Mouse (Mus musculus) CH12.LX (cell line): ENCODE results near the gene Olfr1066. TPM values are rescaled to one million over a fixed set of nuclear protein-coding genes. Genes with fewer than 3 reads are reported as not detected.

Source experiments
- DNase-seq: peaks from one replicate; pipeline ENCODE4 v3.0.0-alpha.2; 2013; ENCODE audit errors: extremely low read depth
- H3K27ac ChIP-seq: 2 replicates; pipeline ENCODE4 v1.5.1; 2012; ENCODE audit warnings: low read depth, mild to moderate bottlenecking, control low read depth, moderate library complexity; ENCODE audit not compliant: insufficient read depth
- H3K27me3 ChIP-seq: replicated peaks from 2 replicates; pipeline ENCODE3; 2012; ENCODE audit warnings: inconsistent platforms
- H3K36me3 ChIP-seq, 2 experiments: replicated peaks in 1 of 2; 2 replicates each; pipeline versions ENCODE3 to v1.6.1; 2012; ENCODE audit warnings: inconsistent platforms in 1 of 2, low read length in 1 of 2, mild to moderate bottlenecking in 1 of 2, mixed read lengths in 1 of 2, moderate library complexity in 1 of 2; ENCODE audit not compliant: control insufficient read depth in 1 of 2, insufficient read depth in 1 of 2
- H3K4me1 ChIP-seq, 2 experiments: 2 replicates each; pipeline ENCODE4 v1.6.1; 2012; ENCODE audit warnings: inconsistent platforms in 1 of 2, moderate library complexity in 1 of 2; ENCODE audit not compliant: insufficient read depth in 2 of 2, control insufficient read depth in 1 of 2
- H3K4me2 ChIP-seq: 2 replicates; pipeline ENCODE4 v1.6.1; 2012; ENCODE audit warnings: low read depth, mild to moderate bottlenecking, control low read depth; ENCODE audit not compliant: poor library complexity, insufficient read depth, severe bottlenecking
- H3K4me3 ChIP-seq, 3 experiments: fragments of 150-350 bp in 1 of 3; sonication (generic) in 1 of 3; replicated peaks in 1 of 3; 2 replicates each; pipeline versions ENCODE3 to v1.5.1; 2011 to 2012; ENCODE audit warnings: low read depth in 2 of 3, low read length in 2 of 3, mild to moderate bottlenecking in 2 of 3, moderate library complexity in 2 of 3, control low read depth in 1 of 3, improper control_type of control experiment in 1 of 3, inconsistent platforms in 1 of 3, mixed read lengths in 1 of 3; ENCODE audit not compliant: poor library complexity in 1 of 3
- H3K79me2 ChIP-seq: replicated peaks from 2 replicates; pipeline ENCODE4 v1.6.1; 2012; ENCODE audit warnings: mild to moderate bottlenecking, moderate library complexity; ENCODE audit not compliant: control insufficient read depth, poor library complexity, insufficient read depth, severe bottlenecking; ENCODE audit errors: extremely low read depth
- H3K9ac ChIP-seq: 2 replicates; pipeline ENCODE4 v1.6.1; 2012; ENCODE audit warnings: low read depth, mild to moderate bottlenecking, control low read depth, moderate library complexity; ENCODE audit not compliant: insufficient read depth
- H3K9me3 ChIP-seq: replicated peaks from 2 replicates; pipeline ENCODE3; 2012; ENCODE audit warnings: low read length, inconsistent platforms, mixed read lengths
- BHLHE40 ChIP-seq: IDR thresholded peaks from 2 replicates; pipeline ENCODE4 v1.6.1; 2011; ENCODE audit warnings: mild to moderate bottlenecking, low read depth, low read length, improper control_type of control experiment
- EP300 ChIP-seq: IDR thresholded peaks from 2 replicates; pipeline ENCODE4 v1.6.1; 2011; ENCODE audit warnings: low read length, improper control_type of control experiment
- GABPA ChIP-seq: IDR thresholded peaks from 2 replicates; pipeline ENCODE4 v1.6.1; 2012; ENCODE audit warnings: low read depth, low read length, improper control_type of control experiment, inconsistent platforms; ENCODE audit not compliant: insufficient replicate concordance
- HCFC1 ChIP-seq: IDR thresholded peaks from 2 replicates; pipeline ENCODE4 v1.6.1; 2012; ENCODE audit warnings: low read depth, mild to moderate bottlenecking, inconsistent platforms, low read length, improper control_type of control experiment
- MAX ChIP-seq: IDR thresholded peaks from 2 replicates; pipeline ENCODE4 v1.6.1; 2011; ENCODE audit warnings: low read length, improper control_type of control experiment
- MAZ ChIP-seq: IDR thresholded peaks from 2 replicates; pipeline ENCODE4 v1.6.1; 2012; ENCODE audit warnings: low read depth, mild to moderate bottlenecking, inconsistent platforms, low read length, improper control_type of control experiment, moderate library complexity
- MYC ChIP-seq: IDR thresholded peaks from 2 replicates; pipeline ENCODE4 v1.6.1; 2011; ENCODE audit warnings: low read depth, mild to moderate bottlenecking, improper control_type of control experiment, low read length
- NELFE ChIP-seq: IDR thresholded peaks from 2 replicates; pipeline ENCODE4 v1.6.1; 2011; ENCODE audit warnings: low read depth, low read length, improper control_type of control experiment
- NRF1 ChIP-seq: IDR thresholded peaks from 2 replicates; pipeline ENCODE4 v1.6.1; 2014; ENCODE audit warnings: low read depth, mild to moderate bottlenecking, inconsistent platforms, low read length, improper control_type of control experiment, moderate library complexity
- PAX5 ChIP-seq: IDR thresholded peaks from 2 replicates; pipeline ENCODE4 v1.6.1; 2012; ENCODE audit warnings: low read length, inconsistent platforms, mixed read lengths
- RAD21 ChIP-seq: IDR thresholded peaks from 2 replicates; pipeline ENCODE4 v1.6.1; 2011; ENCODE audit warnings: low read depth, mild to moderate bottlenecking, low read length, improper control_type of control experiment, moderate library complexity
- SIN3A ChIP-seq: IDR thresholded peaks from 2 replicates; pipeline ENCODE4 v1.6.1; 2012; ENCODE audit warnings: low read length, improper control_type of control experiment, inconsistent platforms
- SMC3 ChIP-seq: IDR thresholded peaks from 2 replicates; pipeline ENCODE4 v1.6.1; 2011; ENCODE audit warnings: low read depth, low read length, improper control_type of control experiment
- TBP ChIP-seq: conservative IDR thresholded peaks from 2 replicates; pipeline ENCODE4 v1.6.1; 2011; ENCODE audit warnings: low read depth, low read length, improper control_type of control experiment
- TCF12 ChIP-seq: IDR thresholded peaks from 2 replicates; pipeline ENCODE4 v1.6.1; 2014; ENCODE audit warnings: low read depth, mild to moderate bottlenecking, inconsistent platforms, low read length, improper control_type of control experiment
- USF1 ChIP-seq: IDR thresholded peaks from 2 replicates; pipeline ENCODE4 v1.6.1; 2014; ENCODE audit warnings: low read depth, mild to moderate bottlenecking, inconsistent platforms, low read length, improper control_type of control experiment
- ZC3H11A ChIP-seq: IDR thresholded peaks from 2 replicates; pipeline ENCODE4 v1.6.1; 2012; ENCODE audit warnings: low read depth, mild to moderate bottlenecking, inconsistent platforms, low read length, improper control_type of control experiment
- ZMIZ1 ChIP-seq: IDR thresholded peaks from 2 replicates; pipeline ENCODE4 v1.6.1; 2012; ENCODE audit warnings: low read depth, mild to moderate bottlenecking, inconsistent platforms, low read length, improper control_type of control experiment
- ZNF384 ChIP-seq: IDR thresholded peaks from 2 replicates; pipeline ENCODE4 v1.6.1; 2012; ENCODE audit warnings: low read depth, low read length, improper control_type of control experiment, inconsistent platforms
- dilution Hi-C: fragments of 300-500 bp; cut with MboI; formaldehyde crosslinking; loops from 2 replicates; pipeline ENCODE4 v1.14.3; 2020; ENCODE audit warnings: low sequenced_read_pairs; ENCODE audit not compliant: extremely low pct_unique_long_range_greater_than_20kb, extremely low pct_ligation_motif_present
- in situ Hi-C: fragments of 300-500 bp; cut with MboI; formaldehyde crosslinking; loops from 3 replicates; pipeline ENCODE4 v1.14.3; 2019; ENCODE audit warnings: low sequenced_read_pairs, low pct_ligation_motif_present, low pct_unique_long_range_greater_than_20kb, mixed read lengths
- polyA plus RNA-seq: library from polyadenylated mRNA; unstranded; fragments of >175 nt; gene quantifications from 2 replicates; pipeline ENCODE4 v1.2.1, GENCODE M21; 2012; ENCODE audit warnings: low read depth; ENCODE audit not compliant: insufficient read length
- total RNA-seq, 2 experiments: library from RNA; depleted of rRNA; stranded (reverse); fragments of 300-350 nt in 1 of 2; fragments of >200 nt in 1 of 2; gene quantifications; 2 replicates each; pipeline ENCODE4 v1.2.3; 2012 to 2014

The Olfr1066 gene
- total and polyA plus RNA-seq, 3 experiments, result not detected

DNA sequence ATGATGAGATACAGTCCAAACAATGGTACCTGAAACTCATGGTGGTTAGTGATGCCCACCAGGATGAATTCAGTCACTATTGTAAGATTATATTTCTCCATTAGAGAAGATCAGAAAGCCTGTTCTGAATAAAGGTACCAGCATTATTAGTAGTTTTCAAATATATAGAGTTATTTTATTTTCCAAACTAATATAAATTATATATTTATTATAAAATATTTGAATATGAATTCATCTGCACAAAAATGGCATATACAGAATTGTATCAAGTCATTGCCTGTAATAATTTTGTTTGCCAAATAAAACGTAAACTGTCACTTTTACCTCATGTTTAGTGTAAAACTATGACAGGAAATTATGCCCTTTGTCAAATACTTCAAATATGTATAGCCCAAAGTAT is 42.1 kb downstream of the Olfr1066 start, which contains the start of gene Olfr1061:
TSS of gene Olfr1061 (minus strand) at position 101 of the 400 bp plus-strand sequence.
- DNase-seq, result no peak
- H3K9me3 ChIP-seq, result peaks cover 8% of the 10 kb centered on the region
- no peaks in the 10 kb centered on the region for H3K79me2 ChIP-seq
- H3K4me3 ChIP-seq, result no peak within 1 kb of the TSS
- TF ChIP-seq EP300 (no peak), BHLHE40 (no peak), MAZ (no peak), PAX5 (no peak), ZC3H11A (no peak), NRF1 (no peak), RAD21 (no peak), HCFC1 (no peak), ZNF384 (no peak), SMC3 (no peak), TCF12 (no peak), NELFE (no peak), GABPA (no peak), MYC (no peak), TBP (no peak), MAX (no peak), SIN3A (no peak), USF1 (no peak), ZMIZ1 (no peak)
- H3K36me3 ChIP-seq, result no peaks in the 10 kb centered on the region
- H3K9ac ChIP-seq, result no peak within 1 kb of the TSS
- H3K4me1 ChIP-seq, result no peaks in the 10 kb centered on the region
- H3K4me2 ChIP-seq, result no peak within 1 kb of the TSS
- no peaks in the 10 kb centered on the region for H3K27me3 ChIP-seq
- in situ Hi-C loops, result no loop called here
- dilution Hi-C loops, result no loop called here
- H3K27ac ChIP-seq, result no peak within 1 kb of the TSS

Other genes with a start within 250 kb of the Olfr1066 start
Only the 20 nearest of the 24 such genes appear.
- not detected in 2 replicates for gene Olfr1048, start 216.0 kb downstream of the Olfr1066 start, total RNA-seq (2012; rRNA removed)
- not detected in 2 replicates for gene Olfr1048, start 216.0 kb downstream of the Olfr1066 start, total RNA-seq (2014; rRNA removed)
- gene Olfr1048, start 216.0 kb downstream of the Olfr1066 start, polyA plus RNA-seq, result not detected in 2 replicates
- gene Olfr1049, start 197.9 kb downstream of the Olfr1066 start, total RNA-seq (2012; rRNA removed), result not detected in 2 replicates
- gene Olfr1049, start 197.9 kb downstream of the Olfr1066 start, total RNA-seq (2014; rRNA removed), result not detected in 2 replicates
- not detected in 2 replicates for gene Olfr1049, start 197.9 kb downstream of the Olfr1066 start, polyA plus RNA-seq
- not detected in 2 replicates for gene Olfr1051, start 177.2 kb downstream of the Olfr1066 start, total RNA-seq (2012; rRNA removed)
- gene Olfr1051, start 177.2 kb downstream of the Olfr1066 start, total RNA-seq (2014; rRNA removed), result not detected in 2 replicates
- gene Olfr1051, start 177.2 kb downstream of the Olfr1066 start, polyA plus RNA-seq, result not detected in 2 replicates
- gene Olfr1052, start 163.8 kb downstream of the Olfr1066 start, total RNA-seq (2012; rRNA removed), result not detected in 2 replicates
- not detected in 2 replicates for gene Olfr1052, start 163.8 kb downstream of the Olfr1066 start, total RNA-seq (2014; rRNA removed)
- gene Olfr1052, start 163.8 kb downstream of the Olfr1066 start, polyA plus RNA-seq, result not detected in 2 replicates
- not detected in 2 replicates for gene Olfr1053, start 141.0 kb downstream of the Olfr1066 start, total RNA-seq (2012; rRNA removed)
- not detected in 2 replicates for gene Olfr1053, start 141.0 kb downstream of the Olfr1066 start, total RNA-seq (2014; rRNA removed)
- not detected in 2 replicates for gene Olfr1053, start 141.0 kb downstream of the Olfr1066 start, polyA plus RNA-seq
- not detected in 2 replicates for gene Olfr1054, start 120.8 kb downstream of the Olfr1066 start, total RNA-seq (2012; rRNA removed)
- gene Olfr1054, start 120.8 kb downstream of the Olfr1066 start, total RNA-seq (2014; rRNA removed), result not detected in 2 replicates
- gene Olfr1054, start 120.8 kb downstream of the Olfr1066 start, polyA plus RNA-seq, result not detected in 2 replicates
- 0.17 and 0.68 TPM in 2 replicates for gene Olfr1055, start 106.0 kb downstream of the Olfr1066 start, total RNA-seq (2012; rRNA removed)
- gene Olfr1055, start 106.0 kb downstream of the Olfr1066 start, total RNA-seq (2014; rRNA removed), result not detected in 2 replicates
- gene Olfr1055, start 106.0 kb downstream of the Olfr1066 start, polyA plus RNA-seq, result not detected in 2 replicates
- gene Olfr1056, start 93.8 kb downstream of the Olfr1066 start, total RNA-seq (2012; rRNA removed), result not detected in 2 replicates
- gene Olfr1056, start 93.8 kb downstream of the Olfr1066 start, total RNA-seq (2014; rRNA removed), result not detected in 2 replicates
- gene Olfr1056, start 93.8 kb downstream of the Olfr1066 start, polyA plus RNA-seq, result not detected in 2 replicates
- not detected in 2 replicates for gene Olfr1057, start 77.9 kb downstream of the Olfr1066 start, total RNA-seq (2012; rRNA removed)
- not detected in 2 replicates for gene Olfr1057, start 77.9 kb downstream of the Olfr1066 start, total RNA-seq (2014; rRNA removed)
- gene Olfr1057, start 77.9 kb downstream of the Olfr1066 start, polyA plus RNA-seq, result not detected in 2 replicates
- gene Olfr1058, start 67.7 kb downstream of the Olfr1066 start, total RNA-seq (2012; rRNA removed), result not detected in 2 replicates
- gene Olfr1058, start 67.7 kb downstream of the Olfr1066 start, total RNA-seq (2014; rRNA removed), result not detected in 2 replicates
- gene Olfr1058, start 67.7 kb downstream of the Olfr1066 start, polyA plus RNA-seq, result not detected in 2 replicates
- not detected in 2 replicates for gene Olfr1061, start 42.2 kb downstream of the Olfr1066 start, total RNA-seq (2012; rRNA removed)
- gene Olfr1061, start 42.2 kb downstream of the Olfr1066 start, total RNA-seq (2014; rRNA removed), result not detected in 2 replicates
- not detected in 2 replicates for gene Olfr1061, start 42.2 kb downstream of the Olfr1066 start, polyA plus RNA-seq
- not detected in 2 replicates for gene Olfr1062, start 29.5 kb downstream of the Olfr1066 start, total RNA-seq (2012; rRNA removed)
- gene Olfr1062, start 29.5 kb downstream of the Olfr1066 start, total RNA-seq (2014; rRNA removed), result not detected in 2 replicates
- 0.07 TPM in 1 of 2 replicates, not detected in the other for gene Olfr1062, start 29.5 kb downstream of the Olfr1066 start, polyA plus RNA-seq
- gene Olfr1065, start 5.7 kb downstream of the Olfr1066 start, total RNA-seq (2012; rRNA removed), result not detected in 2 replicates
- not detected in 2 replicates for gene Olfr1065, start 5.7 kb downstream of the Olfr1066 start, total RNA-seq (2014; rRNA removed)
- gene Olfr1065, start 5.7 kb downstream of the Olfr1066 start, polyA plus RNA-seq, result not detected in 2 replicates
- gene Olfr228, start 31.1 kb upstream of the Olfr1066 start, total RNA-seq (2012; rRNA removed), result not detected in 2 replicates
- gene Olfr228, start 31.1 kb upstream of the Olfr1066 start, total RNA-seq (2014; rRNA removed), result not detected in 2 replicates
- not detected in 2 replicates for gene Olfr228, start 31.1 kb upstream of the Olfr1066 start, polyA plus RNA-seq
- gene Olfr1076, start 52.2 kb upstream of the Olfr1066 start, total RNA-seq (2012; rRNA removed), result not detected in 2 replicates
- not detected in 2 replicates for gene Olfr1076, start 52.2 kb upstream of the Olfr1066 start, total RNA-seq (2014; rRNA removed)
- not detected in 2 replicates for gene Olfr1076, start 52.2 kb upstream of the Olfr1066 start, polyA plus RNA-seq
- not detected in 2 replicates for gene Olfr1079, start 86.2 kb upstream of the Olfr1066 start, total RNA-seq (2012; rRNA removed)
- gene Olfr1079, start 86.2 kb upstream of the Olfr1066 start, total RNA-seq (2014; rRNA removed), result not detected in 2 replicates
- not detected in 2 replicates for gene Olfr1079, start 86.2 kb upstream of the Olfr1066 start, polyA plus RNA-seq
- gene Olfr1080, start 102.0 kb upstream of the Olfr1066 start, total RNA-seq (2012; rRNA removed), result not detected in 2 replicates
- gene Olfr1080, start 102.0 kb upstream of the Olfr1066 start, total RNA-seq (2014; rRNA removed), result not detected in 2 replicates
- not detected in 2 replicates for gene Olfr1080, start 102.0 kb upstream of the Olfr1066 start, polyA plus RNA-seq
- gene Olfr1082, start 142.7 kb upstream of the Olfr1066 start, total RNA-seq (2012; rRNA removed), result not detected in 2 replicates
- gene Olfr1082, start 142.7 kb upstream of the Olfr1066 start, total RNA-seq (2014; rRNA removed), result not detected in 2 replicates
- gene Olfr1082, start 142.7 kb upstream of the Olfr1066 start, polyA plus RNA-seq, result not detected in 2 replicates
- gene Olfr1084, start 183.5 kb upstream of the Olfr1066 start, total RNA-seq (2012; rRNA removed), result not detected in 2 replicates
- not detected in 2 replicates for gene Olfr1084, start 183.5 kb upstream of the Olfr1066 start, total RNA-seq (2014; rRNA removed)
- not detected in 2 replicates for gene Olfr1084, start 183.5 kb upstream of the Olfr1066 start, polyA plus RNA-seq
- gene Olfr1085, start 205.8 kb upstream of the Olfr1066 start, total RNA-seq (2012; rRNA removed), result not detected in 2 replicates
- not detected in 2 replicates for gene Olfr1085, start 205.8 kb upstream of the Olfr1066 start, total RNA-seq (2014; rRNA removed)
- gene Olfr1085, start 205.8 kb upstream of the Olfr1066 start, polyA plus RNA-seq, result not detected in 2 replicates